Mouse (Mus musculus) midbrain, embryonic 16.5 days (tissue): Measurements from ENCODE around the gene Spta1. TPM values are rescaled to one million over a fixed set of nuclear protein-coding genes. Genes with fewer than 3 reads are reported as not detected.

Experiments used
- ATAC-seq: fragments of 200-750 bp; cut with Nextera tagmentation; 2 replicates; pipeline ENCODE4 v1.8.0; 2017; ENCODE audit warnings: moderate TSS enrichment
- H3K27ac ChIP-seq: fragments of 300-500 bp; sonication (generic); 2 replicates; pipeline ENCODE4 v1.5.1; 2014; ENCODE audit warnings: mild to moderate bottlenecking, low read length, mixed read lengths
- H3K27me3 ChIP-seq: fragments of 300-500 bp; sonication (generic); 2 replicates; pipeline ENCODE4 v1.6.1; 2014; ENCODE audit warnings: low read depth, low read length, mixed read lengths; ENCODE audit not compliant: control insufficient read depth, insufficient read depth
- H3K36me3 ChIP-seq: fragments of 300-500 bp; sonication (generic); 2 replicates; pipeline ENCODE4 v1.6.1; 2014; ENCODE audit warnings: mild to moderate bottlenecking, low read length, moderate library complexity, mixed read lengths; ENCODE audit not compliant: control insufficient read depth, insufficient read depth
- H3K4me1 ChIP-seq: fragments of 300-500 bp; sonication (generic); 2 replicates; pipeline ENCODE4 v1.6.1; 2014; ENCODE audit warnings: mild to moderate bottlenecking, low read length, mixed read lengths; ENCODE audit not compliant: control insufficient read depth, insufficient read depth
- H3K4me2 ChIP-seq: fragments of 300-500 bp; sonication (generic); 2 replicates; pipeline ENCODE4 v1.6.1; 2014; ENCODE audit warnings: mild to moderate bottlenecking, low read length, mixed read lengths
- H3K4me3 ChIP-seq: fragments of 300-500 bp; sonication (generic); 2 replicates; pipeline ENCODE4 v1.5.1; 2014; ENCODE audit warnings: low read depth, mild to moderate bottlenecking, low read length, moderate library complexity, mixed read lengths
- H3K9ac ChIP-seq: fragments of 300-500 bp; sonication (generic); 2 replicates; pipeline ENCODE4 v1.6.1; 2014; ENCODE audit warnings: low read depth, low read length, mixed read lengths
- H3K9me3 ChIP-seq: fragments of 300-500 bp; sonication (generic); replicated peaks from 2 replicates; pipeline ENCODE4 v1.6.1; 2014; ENCODE audit warnings: mild to moderate bottlenecking, low read length, mixed read lengths; ENCODE audit not compliant: control insufficient read depth, poor library complexity, severe bottlenecking
- WGBS: fragments of 180-500 bp; shearing (Covaris S2); extraction: QIAGEN DNeasy Blood & Tissue Kit; methylation state at CpG from one replicate; pipeline ENCODE4 v1.1.7; 2014; 5-methylcytosine and 5-hydroxymethylcytosine counted together
- polyA plus RNA-seq: library from polyadenylated mRNA; unstranded; fragments of >200 nt; fragmentation: Nextera tagmentation; extraction: Ambion mirVana; gene quantifications from 2 replicates; pipeline ENCODE4 v1.2.1, GENCODE M21; 2015

Spta1 gene
- polyA plus RNA-seq, 1 experiment from 2014 or later, result 0.06 TPM

DNA sequence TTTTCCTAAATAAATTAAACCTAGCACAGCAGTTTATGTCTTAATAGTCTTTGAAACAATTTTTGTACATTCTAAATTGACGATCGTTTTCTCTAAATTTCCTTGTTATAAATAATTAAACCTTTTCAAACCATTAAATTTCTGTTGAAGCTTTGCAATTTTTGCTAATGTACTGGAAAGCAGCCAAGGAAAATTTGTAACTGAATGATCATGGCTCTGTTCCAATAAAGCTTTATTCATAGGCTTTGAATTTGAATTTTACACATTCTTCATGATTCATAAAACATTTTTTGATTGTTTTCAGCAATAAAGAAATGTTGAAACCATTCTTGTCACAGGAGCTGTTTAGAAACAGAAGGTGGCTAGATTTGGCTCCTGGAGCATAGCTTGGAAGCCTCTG lies 72.0 kb downstream of the Spta1 start:
- Histone ChIP-seq H3K9me3 (no peaks in the 10 kb centered on the region), H3K9ac (no peak overlapping the region), H3K27me3 (no peaks in the 10 kb centered on the region), H3K4me1 (no peaks in the 10 kb centered on the region), H3K36me3 (no peaks in the 10 kb centered on the region), H3K27ac (no peak overlapping the region), H3K4me3 (no peak overlapping the region), H3K4me2 (no peak overlapping the region)
- WGBS, result 79% methylated on average over 2 of the region's 2 CpGs
- ATAC-seq, result no peak

DNA sequence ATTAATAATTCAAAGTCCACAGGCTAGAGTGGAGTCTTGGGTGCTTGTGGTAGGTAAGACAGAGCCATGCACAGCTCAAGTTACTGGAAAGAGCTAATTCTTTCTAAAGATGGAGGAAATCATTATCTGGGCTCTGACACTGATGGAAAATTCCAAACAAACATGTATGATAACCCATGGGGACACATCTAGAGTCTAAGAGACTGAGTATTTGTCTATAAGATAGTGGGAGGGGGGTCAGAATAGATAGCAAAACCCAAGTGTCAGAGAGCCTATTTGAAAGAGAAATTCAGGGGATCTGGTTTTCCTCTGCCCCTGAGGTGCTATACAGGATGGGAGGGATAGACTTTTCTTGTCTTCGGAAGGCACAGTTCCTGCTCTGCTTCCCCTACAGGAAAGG lies 73.5 kb downstream of the Spta1 start:
- no peaks in the 10 kb centered on the region for H3K36me3 ChIP-seq
- no peak overlapping the region for H3K9ac ChIP-seq
- H3K27ac ChIP-seq, result no peak overlapping the region
- no peak overlapping the region for H3K4me3 ChIP-seq
- H3K9me3 ChIP-seq, result no peaks in the 10 kb centered on the region
- WGBS, result 93% methylated on average over 1 of the region's 1 CpGs
- no peak for ATAC-seq
- no peaks in the 10 kb centered on the region for H3K4me1 ChIP-seq
- no peak overlapping the region for H3K4me2 ChIP-seq
- H3K27me3 ChIP-seq, result no peaks in the 10 kb centered on the region

DNA sequence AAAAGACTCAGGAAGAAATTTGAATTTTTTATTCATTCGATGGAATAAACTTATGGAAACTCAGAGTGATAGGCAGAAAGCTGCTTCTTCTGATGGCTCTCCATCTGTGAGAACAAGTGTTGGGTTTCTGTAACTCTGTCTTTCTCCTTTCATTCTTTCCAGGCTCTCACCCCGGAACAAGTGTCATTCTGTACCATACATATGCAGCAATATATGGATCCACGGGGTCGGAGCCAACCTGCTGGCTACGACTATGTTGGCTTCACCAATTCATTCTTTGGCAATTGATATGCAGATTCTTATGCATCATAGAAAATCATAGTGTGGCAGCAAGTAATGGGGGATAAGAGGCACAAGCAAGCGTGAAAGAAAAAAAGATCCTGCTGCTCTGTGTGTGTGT lies 74.6 kb downstream of the Spta1 start:
- Histone ChIP-seq H3K9me3 (no peaks in the 10 kb centered on the region), H3K27me3 (no peaks in the 10 kb centered on the region), H3K4me2 (no peak overlapping the region), H3K27ac (no peak overlapping the region), H3K4me1 (no peaks in the 10 kb centered on the region), H3K36me3 (no peaks in the 10 kb centered on the region), H3K4me3 (no peak overlapping the region), H3K9ac (no peak overlapping the region)
- WGBS, result 73% methylated on average over 6 of the region's 6 CpGs
- no peak for ATAC-seq

DNA sequence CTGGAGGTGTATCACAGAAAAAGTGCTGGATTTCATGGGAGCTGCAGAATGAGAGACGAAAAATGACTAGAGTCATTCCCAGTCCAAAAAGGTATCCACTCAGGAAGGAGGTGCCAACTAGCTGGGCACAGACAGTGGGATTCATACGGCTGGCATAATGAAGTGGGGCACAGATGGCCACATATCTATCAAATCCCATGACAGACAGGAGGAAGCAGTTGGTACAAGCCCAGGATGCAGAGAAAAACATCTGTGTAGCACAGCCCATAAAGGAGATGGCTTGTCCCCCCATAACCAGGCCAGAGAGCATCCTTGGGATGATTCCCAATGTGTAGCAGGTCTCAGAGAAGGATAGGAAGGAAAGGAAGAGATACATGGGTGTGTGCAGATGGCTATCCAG lies 77.8 kb downstream of the Spta1 start:
- 86% methylated on average over 2 of the region's 2 CpGs for WGBS

DNA sequence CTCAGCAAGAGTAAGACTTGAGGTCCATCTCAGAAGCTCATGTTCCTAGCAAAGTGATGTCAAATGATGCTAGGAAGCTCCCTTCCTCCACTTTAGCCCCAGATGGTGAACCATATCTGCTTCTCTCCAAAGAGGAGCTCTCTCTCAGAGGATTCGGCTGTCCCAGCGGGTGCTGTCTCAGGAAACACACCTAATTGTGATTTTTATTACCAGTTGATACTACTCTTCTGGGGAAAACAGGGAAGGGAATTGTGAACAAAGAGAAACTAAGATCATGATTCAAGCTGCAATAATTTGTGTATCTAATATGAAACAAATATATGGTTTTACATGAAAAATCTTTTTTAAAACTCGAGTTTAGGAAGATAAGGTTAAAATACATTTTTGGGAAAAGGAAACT lies 79.4 kb downstream of the Spta1 start, which contains the start of gene Olfr419:
Olfr419 (minus strand) TSS at position 101 of the 400 bp plus-strand sequence.
- no peaks in the 10 kb centered on the region for H3K36me3 ChIP-seq
- H3K4me1 ChIP-seq, result no peaks in the 10 kb centered on the region
- no peaks in the 10 kb centered on the region for H3K27me3 ChIP-seq
- no peaks in the 10 kb centered on the region for H3K9me3 ChIP-seq
- no peak within 1 kb of the TSS for H3K4me2 ChIP-seq
- H3K4me3 ChIP-seq, result no peak within 1 kb of the TSS
- no peak for ATAC-seq
- 84% methylated on average over 3 of the region's 3 CpGs for WGBS
- no peak within 1 kb of the TSS for H3K27ac ChIP-seq
- H3K9ac ChIP-seq, result no peak within 1 kb of the TSS

More for the DNA sequence above, 77.8 kb downstream of the Spta1 start:
- Histone ChIP-seq H3K4me1 (no peaks in the 10 kb centered on the region), H3K4me3 (no peak overlapping the region), H3K4me2 (no peak overlapping the region), H3K9ac (no peak overlapping the region), H3K9me3 (no peaks in the 10 kb centered on the region), H3K27ac (no peak overlapping the region), H3K27me3 (no peaks in the 10 kb centered on the region), H3K36me3 (no peaks in the 10 kb centered on the region)
- no peak for ATAC-seq

DNA sequence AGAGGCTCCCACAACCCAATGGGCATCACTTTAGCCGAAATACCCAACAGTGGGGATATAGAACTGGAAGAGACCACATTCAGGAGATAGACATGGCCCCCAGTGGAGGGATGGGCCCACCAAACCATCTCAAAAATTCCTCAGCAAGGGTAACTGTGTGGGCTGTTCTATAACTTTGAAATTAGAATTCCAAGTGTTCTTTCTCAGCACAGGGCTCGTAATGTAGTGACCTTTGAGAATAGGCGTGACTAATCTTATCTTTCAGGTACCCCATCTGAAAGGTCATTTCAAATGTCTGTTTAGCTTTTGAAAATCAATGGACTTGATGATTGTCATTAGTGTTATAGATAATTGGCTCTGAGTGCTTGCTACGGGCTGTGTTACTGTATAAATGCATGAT lies 95.2 kb downstream of the Spta1 start:
- Histone ChIP-seq H3K4me1 (no peaks in the 10 kb centered on the region), H3K36me3 (no peaks in the 10 kb centered on the region), H3K4me2 (no peak overlapping the region), H3K4me3 (no peak overlapping the region), H3K9me3 (peaks cover 3% of the 10 kb centered on the region; the same call in 1 of the 2 replicates), H3K27ac (no peak overlapping the region), H3K27me3 (no peaks in the 10 kb centered on the region), H3K9ac (no peak overlapping the region)
- WGBS, result 83% methylated on average over 4 of the region's 4 CpGs
- no peak for ATAC-seq

DNA sequence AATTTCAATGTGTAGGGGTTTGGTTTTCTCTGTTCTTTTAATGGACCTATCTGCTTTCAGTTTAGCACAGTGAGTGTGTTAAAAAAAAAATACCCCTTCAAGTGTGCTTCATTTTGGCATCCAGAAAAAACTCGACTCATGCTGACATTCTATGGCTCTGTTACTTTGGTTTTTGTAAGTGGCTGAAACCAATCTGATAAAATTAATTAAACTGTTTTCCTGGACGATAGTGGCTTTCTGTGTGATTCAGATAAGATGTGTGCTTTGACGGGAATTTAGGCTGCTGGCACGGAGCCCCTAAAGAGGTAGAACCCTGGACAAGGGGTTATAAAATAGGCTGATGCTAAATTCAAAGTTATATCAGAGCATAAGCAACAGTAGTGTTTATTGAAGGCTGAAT lies 96.6 kb downstream of the Spta1 start:
- H3K9ac ChIP-seq, result no peak overlapping the region
- no peaks in the 10 kb centered on the region for H3K27me3 ChIP-seq
- 78% methylated on average over 4 of the region's 4 CpGs for WGBS
- no peaks in the 10 kb centered on the region for H3K4me1 ChIP-seq
- no peaks in the 10 kb centered on the region for H3K36me3 ChIP-seq
- no peak overlapping the region for H3K4me2 ChIP-seq
- H3K9me3 ChIP-seq, result peaks cover 3% of the 10 kb centered on the region; the same call in 1 of the 2 replicates
- H3K27ac ChIP-seq, result no peak overlapping the region
- no peak overlapping the region for H3K4me3 ChIP-seq
- ATAC-seq, result no peak

DNA sequence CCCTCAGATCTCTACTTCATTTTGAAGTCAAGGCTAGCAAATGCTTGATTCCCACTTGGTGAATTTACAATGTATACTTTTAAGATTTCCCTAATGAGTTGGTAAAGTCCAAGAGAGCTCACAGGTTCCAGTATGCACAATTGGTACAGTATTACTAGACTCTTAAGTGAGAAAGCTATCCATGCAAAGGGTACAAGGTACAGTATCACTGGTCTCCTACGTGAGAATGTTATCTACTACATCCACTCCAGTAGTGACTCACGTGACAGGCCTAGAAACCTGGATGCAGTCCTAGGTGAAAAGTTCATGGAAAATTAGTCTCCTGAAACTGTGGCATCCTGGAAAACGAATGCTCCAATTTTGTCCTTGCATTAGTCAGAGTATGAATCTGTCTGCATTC lies 98.1 kb downstream of the Spta1 start:
- no peak overlapping the region for H3K4me3 ChIP-seq
- H3K9ac ChIP-seq, result no peak overlapping the region
- ATAC-seq, result no peak
- no peaks in the 10 kb centered on the region for H3K4me1 ChIP-seq
- H3K9me3 ChIP-seq, result no peaks in the 10 kb centered on the region
- H3K27me3 ChIP-seq, result no peaks in the 10 kb centered on the region
- no peaks in the 10 kb centered on the region for H3K36me3 ChIP-seq
- no peak overlapping the region for H3K27ac ChIP-seq
- H3K4me2 ChIP-seq, result no peak overlapping the region
- 87% methylated on average over 3 of the region's 3 CpGs for WGBS
